Comparison of ENCODE assay signal across 14 mouse cellular contexts in genomic region chr6:61263291-61263690, GRCm38 (mm10).
DNase-seq lines count a peak whose midpoint lies in the region; ATAC-seq lines count a peak whose summit lies in the region.
"Had no signal": no experiment of that assay in that cellular context is flagged by ENCODE, and none has a peak within 500 bp of the region (broad histone marks: within the 10 kb centered on the region; RNA-seq: fewer than 3 reads in every experiment).

No protein-coding gene starts in this region.

- H3K27me3 ChIP-seq in forebrain, embryonic 11.5 days (ENCODE audit: control insufficient read depth, insufficient read depth, low read length), result no peaks in the 10 kb centered on the region
- no peaks in the 10 kb centered on the region for H3K27me3 ChIP-seq in forebrain, embryonic 10.5 days (ENCODE audit: poor library complexity, severe bottlenecking)
- H3K27me3 ChIP-seq in intestine, embryonic 15.5 days (replicated peaks), result no peaks in the 10 kb centered on the region
- H3K27me3 ChIP-seq: embryonic facial prominence, embryonic 12.5 days; neural tube, embryonic 13.5 days; Patski had no signal

- H3K27ac ChIP-seq in forebrain, embryonic 11.5 days (ENCODE audit: low read depth, low read length), result no peak overlapping the region
- H3K27ac ChIP-seq in forebrain, embryonic 10.5 days, result no peak overlapping the region
- H3K27ac ChIP-seq in intestine, embryonic 15.5 days, result no peak overlapping the region
- H3K27ac ChIP-seq: embryonic facial prominence, embryonic 12.5 days; neural tube, embryonic 13.5 days had no signal

- peak; percentile 49 for ATAC-seq in forebrain, embryonic 11.5 days (replicated peaks; ENCODE audit: low FRiP score)
- 0 out of 2 replicates have a peak, but pooled peaks have one; percentile 23 for ATAC-seq in intestine, embryonic 15.5 days
- no peak for ATAC-seq in erythroid progenitor cell, adult 5-6 weeks (replicated peaks; ENCODE audit: low FRiP score, poor library complexity, severe bottlenecking)
- ATAC-seq: Patski had no signal

- H3K9ac ChIP-seq in forebrain, embryonic 11.5 days (ENCODE audit: low read length), result no peak overlapping the region
- no peak overlapping the region for H3K9ac ChIP-seq in intestine, embryonic 15.5 days
- H3K9ac ChIP-seq: embryonic facial prominence, embryonic 12.5 days; neural tube, embryonic 13.5 days had no signal

- H3K9me3 ChIP-seq in forebrain, embryonic 11.5 days (ENCODE audit: control insufficient read depth, low read length), result no peaks in the 10 kb centered on the region
- H3K9me3 ChIP-seq in forebrain, embryonic 10.5 days, result no peaks in the 10 kb centered on the region
- H3K9me3 ChIP-seq in intestine, embryonic 15.5 days, result no peaks in the 10 kb centered on the region
- H3K9me3 ChIP-seq: embryonic facial prominence, embryonic 12.5 days; neural tube, embryonic 13.5 days had no signal

- no peak overlapping the region for H3K4me3 ChIP-seq in forebrain, embryonic 11.5 days (ENCODE audit: low read depth, low read length)
- H3K4me3 ChIP-seq in forebrain, embryonic 10.5 days, result no peak overlapping the region
- no peak overlapping the region for H3K4me3 ChIP-seq in intestine, embryonic 15.5 days (replicated peaks)
- H3K4me3 ChIP-seq: embryonic facial prominence, embryonic 12.5 days; neural tube, embryonic 13.5 days had no signal

- H3K4me1 ChIP-seq in forebrain, embryonic 11.5 days (replicated peaks; ENCODE audit: control insufficient read depth, insufficient read depth, low read length), result peaks cover 3% of the 10 kb centered on the region; the same call in 1 of the 2 replicates
- peaks cover 19% of the 10 kb centered on the region for H3K4me1 ChIP-seq in forebrain, embryonic 10.5 days
- no peaks in the 10 kb centered on the region for H3K4me1 ChIP-seq in intestine, embryonic 15.5 days (replicated peaks)
- H3K4me1 ChIP-seq: embryonic facial prominence, embryonic 12.5 days had no signal

- no peak for DNase-seq in forebrain, embryonic 11.5 days (ENCODE audit: low spot score)
- DNase-seq in forebrain, embryonic 10.5 days (ENCODE audit: extremely low spot score, low spot score), result no peak
- DNase-seq in ES-CJ7 (ENCODE audit: low read depth, low spot score), result peak; percentile 65
- peak; percentile 16 for DNase-seq in brain, adult 2 months (ENCODE audit: low read depth, low spot score)
- no peak for DNase-seq in adrenal gland, postnatal 36 days
- DNase-seq: cerebellum, postnatal 25 days; right cerebral cortex, postnatal 25 days; thymus, postnatal 25 days had no signal

- 20% methylated on average over 1 of the region's 1 CpGs for WGBS in forebrain, embryonic 11.5 days
- 22% methylated on average over 1 of the region's 1 CpGs for WGBS in forebrain, embryonic 10.5 days
- 37% methylated on average over 1 of the region's 1 CpGs for WGBS in intestine, embryonic 15.5 days

- H3K4me2 ChIP-seq in forebrain, embryonic 11.5 days (ENCODE audit: low read depth, low read length, severe bottlenecking), result no peak overlapping the region
- H3K4me2 ChIP-seq in intestine, embryonic 15.5 days (replicated peaks), result no peak overlapping the region
- H3K4me2 ChIP-seq: embryonic facial prominence, embryonic 12.5 days; liver, embryonic 11.5 days; neural tube, embryonic 13.5 days had no signal

- H3K36me3 ChIP-seq in forebrain, embryonic 11.5 days (ENCODE audit: control insufficient read depth, insufficient read depth, low read length), result no peaks in the 10 kb centered on the region
- no peaks in the 10 kb centered on the region for H3K36me3 ChIP-seq in forebrain, embryonic 10.5 days (replicated peaks)
- H3K36me3 ChIP-seq in intestine, embryonic 15.5 days, result no peaks in the 10 kb centered on the region
- H3K36me3 ChIP-seq: embryonic facial prominence, embryonic 12.5 days; neural tube, embryonic 13.5 days had no signal

Comparison
In these comparisons a context has a peak if more than half of its experiments do, and no peak if none do; other contexts are left out.
1. DNase-seq: peak in ES-CJ7 (single experiment) and brain, adult 2 months (single experiment); none in forebrain, embryonic 11.5 days (single experiment), forebrain, embryonic 10.5 days (single experiment) and adrenal gland, postnatal 36 days (0 of 2).